Mouse (Mus musculus) limb, embryonic 13.5 days (tissue): ENCODE data around the gene Arid3a. TPM values are rescaled to one million over a fixed set of nuclear protein-coding genes. Genes with fewer than 3 reads are reported as not detected.
A peak's percentile ranks its signal among the peaks of the same experiment; 100 is the strongest.

ENCODE experiments used
- ATAC-seq: fragments of 200-750 bp; cut with Nextera tagmentation; 2 replicates; pipeline ENCODE4 v1.8.0; 2017; ENCODE audit warnings: low read depth, moderate number of reproducible peaks, moderate TSS enrichment; ENCODE audit not compliant: low FRiP score
- H3K27ac ChIP-seq: fragments of 300-500 bp; sonication (generic); 2 replicates; pipeline ENCODE4 v1.5.1; 2015; ENCODE audit warnings: inconsistent platforms, mild to moderate bottlenecking, moderate library complexity
- H3K27me3 ChIP-seq: fragments of 300-500 bp; sonication (generic); 2 replicates; pipeline ENCODE4 v1.6.1; 2015; ENCODE audit warnings: mild to moderate bottlenecking, inconsistent platforms
- H3K36me3 ChIP-seq: fragments of 300-500 bp; sonication (generic); 2 replicates; pipeline ENCODE4 v1.6.1; 2015; ENCODE audit warnings: inconsistent platforms, mild to moderate bottlenecking, moderate library complexity
- H3K4me1 ChIP-seq: fragments of 300-500 bp; sonication (generic); 2 replicates; pipeline ENCODE4 v1.6.1; 2015; ENCODE audit warnings: inconsistent platforms
- H3K4me2 ChIP-seq: fragments of 300-500 bp; sonication (generic); replicated peaks from 2 replicates; pipeline ENCODE4 v1.6.1; 2015; ENCODE audit warnings: inconsistent platforms, mild to moderate bottlenecking, moderate library complexity
- H3K4me3 ChIP-seq: fragments of 300-500 bp; sonication (generic); 2 replicates; pipeline ENCODE4 v1.5.1; 2015; ENCODE audit warnings: moderate library complexity, mild to moderate bottlenecking, inconsistent platforms
- H3K9ac ChIP-seq: fragments of 300-500 bp; sonication (generic); 2 replicates; pipeline ENCODE4 v1.6.1; 2015; ENCODE audit warnings: mild to moderate bottlenecking, inconsistent platforms
- H3K9me3 ChIP-seq: fragments of 300-500 bp; sonication (generic); 2 replicates; pipeline ENCODE4 v1.6.1; 2016; ENCODE audit warnings: inconsistent platforms
- WGBS: fragments of 180-500 bp; shearing (Covaris S2); methylation state at CpG from one replicate; pipeline ENCODE4 v1.1.7; 2015; 5-methylcytosine and 5-hydroxymethylcytosine counted together
- polyA plus RNA-seq: library from polyadenylated mRNA; unstranded; fragments of >200 nt; fragmentation: Nextera tagmentation; extraction: Ambion mirVana; gene quantifications from 2 replicates; pipeline ENCODE4 v1.2.1, GENCODE M21; 2015

The Arid3a gene
- polyA plus RNA-seq, 1 experiment from 2014 or later: 6.2 TPM

DNA sequence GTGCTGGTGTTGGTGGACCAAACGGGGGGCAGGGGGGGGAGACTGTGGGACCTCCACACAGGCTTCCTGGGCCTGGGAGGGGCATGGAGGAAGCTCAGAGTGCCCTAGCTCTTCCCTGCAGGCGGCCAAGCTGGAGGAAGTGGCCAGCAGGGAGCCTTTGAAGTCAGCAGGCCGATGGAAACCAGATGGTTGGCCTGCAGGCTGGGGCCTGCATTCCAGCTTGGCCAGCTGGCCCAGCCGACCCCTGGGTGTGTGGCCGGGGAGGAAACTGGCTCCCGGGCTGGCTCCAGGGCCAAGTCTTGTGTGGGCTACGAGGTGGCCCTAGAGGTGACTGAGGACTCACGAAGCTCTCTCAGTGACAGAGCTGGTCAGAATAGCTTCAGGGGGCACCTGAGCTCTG is 5.9 kb downstream of the Arid3a start:
- Histone ChIP-seq H3K9ac (peak overlapping the region; percentile 63), H3K4me2 (peak overlapping the region; percentile 27), H3K4me3 (0 out of 2 replicates have a peak overlapping the region, but pooled peaks have one; percentile 6), H3K4me1 (peaks cover 79% of the 10 kb centered on the region), H3K9me3 (no peaks in the 10 kb centered on the region), H3K27ac (peak overlapping the region; percentile 67; the same call in 1 of the 2 replicates), H3K27me3 (no peaks in the 10 kb centered on the region), H3K36me3 (peaks cover 63% of the 10 kb centered on the region)
- 8% methylated on average over 8 of the region's 8 CpGs for WGBS
- peak; percentile 17; the same call in 1 of the 2 replicates for ATAC-seq

DNA sequence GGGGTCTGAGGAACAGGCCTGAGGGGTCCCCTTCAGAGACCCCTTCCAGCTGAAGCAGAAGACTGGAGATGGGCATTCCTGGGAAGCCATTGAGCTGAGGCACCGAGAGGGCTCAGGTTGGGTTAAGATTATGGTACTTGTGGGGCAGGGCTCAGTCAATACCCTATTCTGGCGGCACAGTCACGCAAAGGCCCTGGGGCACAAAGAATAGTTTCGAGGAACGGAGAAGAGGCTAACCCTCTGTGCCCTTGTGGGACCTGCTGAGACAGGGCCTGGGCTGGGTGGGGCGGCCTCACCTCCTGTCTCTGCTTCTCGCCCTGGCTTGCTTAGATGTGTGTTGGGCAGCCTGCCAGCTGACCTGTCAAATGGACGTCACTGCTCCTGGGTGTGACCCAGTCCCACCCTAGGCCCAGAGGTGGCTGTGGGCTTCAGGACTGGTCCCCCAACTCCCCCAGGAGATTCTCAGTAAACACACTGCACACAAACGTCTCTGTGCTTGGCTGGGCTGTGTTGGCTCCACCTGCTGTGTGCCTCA is 6.4 kb downstream of the Arid3a start:
- Histone ChIP-seq H3K36me3 (peaks cover 67% of the 10 kb centered on the region), H3K4me2 (peak overlapping the region; percentile 27), H3K9ac (no peak overlapping the region; the same call in 1 of the 2 replicates), H3K4me3 (0 out of 2 replicates have a peak overlapping the region, but pooled peaks have one; percentile 6), H3K27me3 (no peaks in the 10 kb centered on the region), H3K4me1 (peaks cover 79% of the 10 kb centered on the region), H3K27ac (peak overlapping the region; percentile 67; the same call in 1 of the 2 replicates), H3K9me3 (no peaks in the 10 kb centered on the region)
- ATAC-seq: no peak
- whole genome bisulfite sequencing: 51% methylated on average over 9 of the region's 9 CpGs

DNA sequence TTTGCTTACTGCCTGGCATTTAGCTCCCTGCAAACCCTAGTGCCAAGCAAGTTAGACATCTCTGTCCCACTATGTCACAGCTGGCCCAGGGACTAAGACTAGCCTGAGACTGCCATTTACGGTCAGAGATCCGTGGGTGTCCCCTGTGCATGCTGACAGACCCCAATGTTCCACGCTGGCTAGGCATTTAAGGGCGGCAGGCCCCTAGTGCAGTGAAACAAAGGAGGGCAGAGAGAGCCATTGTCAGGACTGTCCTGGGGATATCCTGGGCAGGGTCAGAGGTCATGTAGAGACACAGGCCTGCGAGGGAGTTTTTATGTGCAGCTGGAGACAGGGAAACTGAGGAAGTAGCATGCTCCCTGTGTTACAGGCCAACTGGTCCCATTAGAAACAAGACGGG is 7.0 kb downstream of the Arid3a start:
- no peaks in the 10 kb centered on the region for H3K9me3 ChIP-seq
- no peak overlapping the region for H3K4me2 ChIP-seq
- H3K9ac ChIP-seq: no peak overlapping the region
- H3K27ac ChIP-seq: no peak overlapping the region
- H3K4me3 ChIP-seq: no peak overlapping the region
- 67% methylated on average over 6 of the region's 6 CpGs for WGBS
- peaks cover 72% of the 10 kb centered on the region for H3K36me3 ChIP-seq
- ATAC-seq: no peak
- H3K27me3 ChIP-seq: no peaks in the 10 kb centered on the region
- H3K4me1 ChIP-seq: peaks cover 77% of the 10 kb centered on the region

DNA sequence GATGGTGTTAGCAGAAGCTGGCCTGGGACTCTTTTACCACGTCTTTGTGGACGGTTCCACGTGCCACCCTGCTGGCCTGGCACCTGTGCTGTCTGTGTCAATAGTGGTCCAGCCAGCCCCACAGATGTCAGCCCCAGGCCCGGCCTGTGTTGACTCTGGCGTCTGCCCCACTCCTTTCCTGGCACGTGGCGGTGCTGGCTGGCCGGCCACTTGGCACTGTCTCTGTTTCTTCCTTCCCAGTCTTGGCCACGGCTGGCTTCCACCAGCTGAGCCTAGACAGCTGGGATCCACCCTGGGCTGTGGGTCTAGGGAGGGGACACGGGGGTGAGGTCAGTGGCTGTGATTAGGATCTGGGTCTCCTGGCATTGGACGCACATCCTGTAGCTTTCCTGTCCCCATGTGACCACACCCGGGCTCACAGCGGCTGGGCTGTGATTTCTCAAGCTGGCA is 7.5 kb downstream of the Arid3a start:
- Histone ChIP-seq H3K9me3 (no peaks in the 10 kb centered on the region), H3K9ac (no peak overlapping the region), H3K4me1 (peaks cover 73% of the 10 kb centered on the region), H3K36me3 (peaks cover 74% of the 10 kb centered on the region), H3K4me3 (no peak overlapping the region), H3K4me2 (no peak overlapping the region), H3K27me3 (no peaks in the 10 kb centered on the region), H3K27ac (no peak overlapping the region)
- ATAC-seq: no peak; the same call in 1 of the 2 replicates
- WGBS: 74% methylated on average over 13 of the region's 13 CpGs

DNA sequence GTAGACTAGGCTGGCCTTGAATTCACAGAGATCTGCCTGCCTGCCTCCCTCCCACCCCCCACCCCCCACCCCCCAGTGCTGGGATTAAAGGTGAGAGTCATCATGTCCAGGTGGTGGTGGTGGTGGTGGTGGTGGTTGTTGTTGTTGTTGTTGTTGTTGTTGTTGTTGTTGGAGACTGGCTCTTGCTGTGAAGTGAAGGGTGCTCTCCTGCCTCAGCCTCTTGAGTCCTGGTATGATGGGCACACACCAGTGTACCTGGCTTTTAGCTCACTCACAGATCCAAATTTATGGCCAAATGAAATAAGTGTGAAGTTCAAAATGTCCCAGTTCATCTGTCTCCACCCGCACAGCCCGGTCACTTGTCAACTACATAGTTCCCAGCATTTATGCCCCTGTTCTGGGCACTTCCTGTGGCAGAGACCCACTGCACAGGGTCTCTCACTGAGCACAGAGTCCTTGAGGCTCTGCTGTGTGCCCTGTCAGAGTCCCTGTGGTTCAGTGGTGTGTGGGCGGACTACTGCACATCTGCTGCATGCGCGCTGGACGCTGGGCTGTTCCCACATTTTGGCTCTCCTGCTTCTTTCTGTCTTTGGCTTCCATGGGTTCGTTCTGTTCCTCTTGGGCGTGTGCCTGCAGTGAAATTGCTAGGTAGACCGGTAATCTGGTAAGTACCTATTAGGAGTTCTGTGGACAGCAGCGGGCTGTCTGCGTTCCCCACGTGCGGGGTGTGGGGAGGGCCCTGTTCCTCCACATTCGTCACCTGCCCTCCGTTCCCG is 8.1 kb downstream of the Arid3a start:
- Histone ChIP-seq H3K4me3 (no peak overlapping the region), H3K4me2 (no peak overlapping the region), H3K27me3 (no peaks in the 10 kb centered on the region), H3K9ac (no peak overlapping the region), H3K27ac (no peak overlapping the region), H3K9me3 (no peaks in the 10 kb centered on the region), H3K4me1 (peaks cover 66% of the 10 kb centered on the region), H3K36me3 (peaks cover 79% of the 10 kb centered on the region)
- 86% methylated on average over 16 of the region's 16 CpGs for WGBS
- no peak for ATAC-seq

DNA sequence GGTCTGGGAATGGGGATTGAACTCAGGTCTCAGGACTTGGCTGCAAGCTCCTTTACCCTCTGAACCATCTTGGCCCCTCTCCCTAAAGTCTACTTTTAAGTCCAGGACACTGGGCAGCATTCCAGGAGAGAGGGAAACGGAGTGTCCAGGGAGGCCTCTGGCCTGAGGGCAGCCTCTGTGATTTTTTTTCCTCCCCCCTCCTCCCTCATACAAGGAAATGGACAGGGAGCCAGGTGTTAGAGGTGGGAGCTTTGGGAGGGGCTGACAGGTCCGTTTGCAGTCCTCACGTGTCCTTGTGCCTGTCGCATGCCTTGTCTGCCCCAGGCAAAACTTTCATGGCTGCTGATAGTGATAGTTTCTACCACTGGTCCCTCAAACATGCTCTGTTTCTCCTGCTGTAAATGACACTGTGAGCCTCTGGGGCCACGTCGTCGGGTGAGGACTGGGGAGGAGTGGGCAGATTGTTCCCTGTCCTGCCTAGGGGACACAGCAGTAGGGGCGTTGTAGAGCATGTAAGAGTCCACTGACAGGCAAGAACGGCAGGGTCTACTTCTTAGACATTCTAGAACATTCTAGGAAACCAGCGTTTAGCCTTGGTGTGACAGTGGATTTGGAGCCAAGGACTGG is 9.6 kb downstream of the Arid3a start:
- Histone ChIP-seq H3K27ac (peak overlapping the region; percentile 72; the same call in 1 of the 2 replicates), H3K4me2 (peak overlapping the region; percentile 7; the same call in 1 of the 2 replicates), H3K9ac (0 out of 2 replicates have a peak overlapping the region, but pooled peaks have one; percentile 4)

DNA sequence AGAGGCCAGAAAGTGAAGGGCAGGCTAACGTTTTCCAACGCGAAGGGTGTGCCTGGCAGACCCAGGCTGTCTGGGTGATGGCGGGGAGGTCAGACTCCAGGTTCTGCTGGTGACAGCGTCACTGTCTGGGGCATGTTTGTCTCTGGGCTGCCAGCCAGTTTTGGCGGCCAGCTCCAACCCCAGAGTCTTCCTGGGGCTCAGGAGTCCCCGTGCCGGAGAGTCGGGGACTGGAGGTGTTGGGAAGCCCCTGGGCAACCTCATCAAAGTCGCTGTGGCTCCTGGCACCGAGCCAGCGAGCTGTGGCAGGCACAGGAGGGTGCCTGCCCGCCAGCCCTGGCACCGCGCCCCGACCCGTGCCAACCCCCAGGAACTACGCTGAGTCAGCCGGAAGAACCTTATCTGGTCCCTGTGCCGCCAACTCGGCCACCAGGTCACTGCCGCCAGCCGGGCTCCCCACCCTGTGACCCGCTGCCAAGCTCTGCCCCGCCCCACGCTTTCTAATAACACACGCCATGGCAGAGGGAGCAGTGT is 10.1 kb downstream of the Arid3a start:
- H3K27me3 ChIP-seq: no peaks in the 10 kb centered on the region
- H3K4me2 ChIP-seq: peak overlapping the region; percentile 7; the same call in 1 of the 2 replicates
- 66% methylated on average over 27 of the region's 27 CpGs for WGBS
- H3K4me3 ChIP-seq: no peak overlapping the region
- peaks cover 81% of the 10 kb centered on the region for H3K36me3 ChIP-seq
- peaks cover 47% of the 10 kb centered on the region for H3K4me1 ChIP-seq
- H3K9me3 ChIP-seq: no peaks in the 10 kb centered on the region
- ATAC-seq: no peak
- peak overlapping the region; percentile 72; the same call in 1 of the 2 replicates for H3K27ac ChIP-seq
- peak overlapping the region; percentile 4; the same call in 1 of the 2 replicates for H3K9ac ChIP-seq

More for the DNA sequence above, 9.6 kb downstream of the Arid3a start:
- peaks cover 81% of the 10 kb centered on the region for H3K36me3 ChIP-seq
- ATAC-seq: no peak
- no peak overlapping the region for H3K4me3 ChIP-seq
- H3K27me3 ChIP-seq: no peaks in the 10 kb centered on the region
- H3K4me1 ChIP-seq: peaks cover 52% of the 10 kb centered on the region
- no peaks in the 10 kb centered on the region for H3K9me3 ChIP-seq
- 58% methylated on average over 10 of the region's 10 CpGs for WGBS

DNA sequence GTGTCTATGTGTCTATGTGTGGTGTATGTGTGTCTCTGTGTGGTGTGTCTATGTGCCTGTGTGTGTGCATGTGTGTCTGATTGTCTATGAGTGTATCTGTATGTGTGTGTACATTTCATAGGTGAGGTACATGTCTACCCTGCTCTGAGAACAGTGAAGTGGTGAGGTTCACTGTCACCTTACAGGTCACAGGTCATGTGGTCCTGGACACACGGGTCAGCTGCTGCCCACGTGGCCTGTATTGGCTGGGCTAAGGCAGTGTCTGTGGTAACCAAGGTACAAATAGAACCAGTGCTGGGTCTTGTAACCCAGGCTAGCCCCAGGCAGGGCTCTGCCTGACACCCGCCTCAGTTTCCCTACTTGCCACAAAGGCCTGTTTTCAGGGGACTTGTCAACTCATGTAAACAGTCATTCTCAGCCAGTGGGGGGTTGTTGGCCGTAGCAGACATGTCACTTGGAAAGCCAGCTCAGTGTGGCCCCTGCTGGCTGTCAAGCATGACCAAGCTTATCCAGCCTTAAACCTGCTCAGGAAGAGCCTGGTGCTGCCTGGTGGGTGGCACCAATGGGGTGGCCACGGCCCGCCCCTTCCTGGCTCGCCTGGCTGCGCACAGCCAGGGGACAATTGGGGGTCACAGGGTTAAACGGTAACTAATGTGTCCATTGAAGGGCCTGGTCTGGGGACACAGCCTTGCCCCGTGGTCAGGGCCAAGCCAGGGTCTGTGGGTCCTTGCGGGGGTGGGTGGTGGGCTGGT is 11.1 kb downstream of the Arid3a start:
- Histone ChIP-seq H3K27me3 (no peaks in the 10 kb centered on the region), H3K4me2 (no peak overlapping the region), H3K4me1 (peaks cover 38% of the 10 kb centered on the region), H3K27ac (no peak overlapping the region; the same call in 1 of the 2 replicates), H3K4me3 (no peak overlapping the region), H3K9me3 (no peaks in the 10 kb centered on the region), H3K9ac (no peak overlapping the region; the same call in 1 of the 2 replicates), H3K36me3 (peaks cover 79% of the 10 kb centered on the region)
- ATAC-seq: no peak
- 71% methylated on average over 11 of the region's 11 CpGs for WGBS

DNA sequence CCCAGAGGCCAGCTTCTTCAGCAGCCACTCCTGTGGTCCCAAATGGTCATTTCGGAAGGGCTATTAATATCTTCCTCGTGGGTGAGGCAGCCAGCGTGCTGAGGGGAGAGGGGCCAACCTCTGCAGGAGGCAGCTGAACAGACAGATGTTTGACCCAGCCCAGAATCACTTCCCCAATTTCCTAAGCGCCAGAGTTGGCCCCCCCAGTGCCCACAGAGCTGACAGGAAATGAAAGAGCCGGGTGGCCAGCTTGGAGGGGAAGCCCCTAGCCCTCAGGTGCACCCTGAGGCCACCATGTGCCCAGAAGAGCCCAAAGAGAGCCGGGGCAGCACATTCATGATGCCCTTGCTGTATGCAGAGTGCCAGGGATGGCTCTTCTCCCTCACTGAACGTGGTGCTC is 13.9 kb downstream of the Arid3a start:
- H3K9ac ChIP-seq: no peak overlapping the region
- H3K36me3 ChIP-seq: peaks cover 54% of the 10 kb centered on the region
- no peaks in the 10 kb centered on the region for H3K27me3 ChIP-seq
- no peak overlapping the region for H3K4me3 ChIP-seq
- WGBS: 47% methylated on average over 7 of the region's 7 CpGs
- peaks cover 43% of the 10 kb centered on the region for H3K4me1 ChIP-seq
- H3K9me3 ChIP-seq: no peaks in the 10 kb centered on the region
- ATAC-seq: no peak
- H3K4me2 ChIP-seq: no peak overlapping the region
- no peak overlapping the region; the same call in 1 of the 2 replicates for H3K27ac ChIP-seq

DNA sequence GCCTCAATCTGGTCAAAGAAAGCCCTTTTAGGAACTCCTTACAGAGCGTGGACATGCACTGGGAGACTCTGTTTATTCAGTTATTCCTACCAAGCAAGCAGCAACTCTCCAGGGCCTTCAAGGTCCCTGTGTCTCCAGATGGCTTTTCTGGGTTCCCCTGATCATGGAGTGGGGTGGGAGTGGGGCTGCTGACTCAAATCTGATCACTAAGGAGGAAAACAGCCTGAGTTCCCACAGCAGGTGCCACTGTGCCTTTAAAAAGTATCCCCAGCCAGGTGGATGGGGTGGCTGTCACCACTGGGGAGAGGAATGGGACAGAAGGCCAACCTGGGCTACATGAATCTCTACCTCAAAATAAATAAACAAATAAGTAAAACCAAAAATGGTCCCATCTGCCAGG is 16.1 kb downstream of the Arid3a start:
- Histone ChIP-seq H3K9ac (no peak overlapping the region), H3K27me3 (no peaks in the 10 kb centered on the region), H3K36me3 (peaks cover 57% of the 10 kb centered on the region), H3K4me2 (no peak overlapping the region), H3K9me3 (no peaks in the 10 kb centered on the region), H3K4me1 (peaks cover 43% of the 10 kb centered on the region), H3K4me3 (no peak overlapping the region), H3K27ac (no peak overlapping the region)
- no peak for ATAC-seq
- 85% methylated on average over 1 of the region's 1 CpGs for WGBS

DNA sequence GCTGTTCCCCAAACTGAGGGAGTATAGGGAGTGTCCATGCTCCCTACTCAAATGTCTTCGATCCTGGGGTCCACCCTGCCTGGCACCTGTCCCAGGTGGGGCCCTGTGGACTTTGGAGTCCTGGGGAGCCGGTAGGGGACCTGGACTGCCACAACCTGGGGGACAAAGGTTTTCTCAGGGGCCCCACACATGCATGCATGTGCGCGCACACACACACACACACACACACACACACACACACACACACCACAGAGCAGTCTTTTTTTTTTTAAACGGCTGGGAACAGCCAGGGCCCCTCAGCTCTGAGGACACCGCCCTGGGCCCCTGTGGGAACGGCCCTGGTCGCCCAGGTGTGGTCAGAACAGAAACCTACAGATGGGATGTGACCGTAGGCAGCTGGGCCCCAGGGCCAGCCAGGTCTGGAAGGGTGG is 16.6 kb downstream of the Arid3a start:
- ATAC-seq: no peak
- Histone ChIP-seq H3K4me2 (no peak overlapping the region), H3K36me3 (peaks cover 57% of the 10 kb centered on the region), H3K27ac (peak overlapping the region; percentile 18; the same call in 1 of the 2 replicates), H3K9me3 (no peaks in the 10 kb centered on the region), H3K4me3 (no peak overlapping the region), H3K27me3 (no peaks in the 10 kb centered on the region), H3K4me1 (peaks cover 43% of the 10 kb centered on the region), H3K9ac (0 out of 2 replicates have a peak overlapping the region, but pooled peaks have one; percentile 45)
- WGBS: 60% methylated on average over 9 of the region's 9 CpGs
